Mouse (Mus musculus): ENCODE data around the gene Srpk3. TPM values are rescaled to one million over a fixed set of nuclear protein-coding genes. Genes with fewer than 3 reads are reported as not detected.

The Srpk3 gene
- total RNA-seq, 1 experiment from 2014 or later = 0.82 TPM

GRCm38 (mm10) chrX:73805814-73806213, 31.6 kb downstream of the Srpk3 start:
- DNase-seq = no peak

GRCm38 (mm10) chrX:73815072-73815471, 40.9 kb downstream of the Srpk3 start:
- DNase-seq = no peak

- no peak for DNase-seq
Measured at GRCm38 (mm10) chrX:73816596-73817314, 42.5 kb downstream of the Srpk3 start.

- DNase-seq = peak; percentile 7
Measured at GRCm38 (mm10) chrX:73823747-73824146, 49.5 kb downstream of the Srpk3 start.

- DNase-seq = peak; percentile 71
Measured at GRCm38 (mm10) chrX:73824185-73825151, 50.3 kb downstream of the Srpk3 start, which contains the start of gene Pdzd4. Gene Pdzd4, minus strand, starts transcription at chrX:73824969.

Other genes with a start within 250 kb of the Srpk3 start
- 0.30 and 0.74 TPM in 2 replicates for gene Dusp9, start 135.0 kb upstream of the Srpk3 start, total RNA-seq (2021)
- gene Pnck, start 114.3 kb upstream of the Srpk3 start, total RNA-seq (2021) = 6.1 and 8.4 TPM in 2 replicates
- gene Slc6a8, start 101.3 kb upstream of the Srpk3 start, total RNA-seq (2021) = 38.8 and 42.2 TPM in 2 replicates
- gene Bcap31, start 58.2 kb upstream of the Srpk3 start, total RNA-seq (2021) = 208 and 230 TPM in 2 replicates
- 28.3 and 30.6 TPM in 2 replicates for gene Abcd1, start 57.8 kb upstream of the Srpk3 start, total RNA-seq (2021)
- 0.96 and 1.3 TPM in 2 replicates for gene Plxnb3, start 17.3 kb upstream of the Srpk3 start, total RNA-seq (2021)
- gene Idh3g, start 12.5 kb downstream of the Srpk3 start, total RNA-seq (2021) = 739 and 769 TPM in 2 replicates
- gene Ssr4, start 12.6 kb downstream of the Srpk3 start, total RNA-seq (2021) = 148 and 176 TPM in 2 replicates
- gene Pdzd4, start 50.6 kb downstream of the Srpk3 start, total RNA-seq (2021) = 4.4 and 4.5 TPM in 2 replicates
- gene Avpr2, start 117.7 kb downstream of the Srpk3 start, total RNA-seq (2021) = not detected in 2 replicates
- 9.3 and 16.0 TPM in 2 replicates for gene L1cam, start 121.7 kb downstream of the Srpk3 start, total RNA-seq (2021)
- 5.0 and 16.7 TPM in 2 replicates for gene Arhgap4, start 147.5 kb downstream of the Srpk3 start, total RNA-seq (2021)
- 86.3 and 103 TPM in 2 replicates for gene Naa10, start 147.5 kb downstream of the Srpk3 start, total RNA-seq (2021)
- gene Renbp, start 156.4 kb downstream of the Srpk3 start, total RNA-seq (2021) = 14.2 and 17.8 TPM in 2 replicates
- gene Hcfc1, start 192.0 kb downstream of the Srpk3 start, total RNA-seq (2021) = 57.2 and 57.5 TPM in 2 replicates
- 101 and 105 TPM in 2 replicates for gene Irak1, start 249.5 kb downstream of the Srpk3 start, total RNA-seq (2021)